Mouse (Mus musculus) heart, embryonic 13.5 days (tissue): ENCODE data around the gene Adra1b. TPM values are rescaled to one million over a fixed set of nuclear protein-coding genes. Genes with fewer than 3 reads are reported as not detected.

Experiments used
- ATAC-seq: fragments of 200-750 bp; cut with Nextera tagmentation; 2 replicates; pipeline ENCODE4 v1.8.0; 2017; ENCODE audit warnings: moderate TSS enrichment; ENCODE audit not compliant: insufficient number of reproducible peaks, low FRiP score, low TSS enrichment; ENCODE audit errors: extremely low read depth
- H3K27ac ChIP-seq: fragments of 300-500 bp; sonication (generic); replicated peaks from 2 replicates; pipeline ENCODE4 v1.5.1; 2015; ENCODE audit warnings: moderate library complexity, mild to moderate bottlenecking, inconsistent platforms
- H3K27me3 ChIP-seq: fragments of 300-500 bp; sonication (generic); replicated peaks from 2 replicates; pipeline ENCODE4 v1.6.1; 2015; ENCODE audit warnings: mild to moderate bottlenecking, inconsistent platforms
- H3K36me3 ChIP-seq: fragments of 300-500 bp; sonication (generic); 2 replicates; pipeline ENCODE4 v1.6.1; 2015; ENCODE audit warnings: mild to moderate bottlenecking, inconsistent platforms
- H3K4me1 ChIP-seq: fragments of 300-500 bp; sonication (generic); 2 replicates; pipeline ENCODE4 v1.6.1; 2015; ENCODE audit warnings: inconsistent platforms
- H3K4me2 ChIP-seq: fragments of 300-500 bp; sonication (generic); 2 replicates; pipeline ENCODE4 v1.6.1; 2015; ENCODE audit warnings: inconsistent platforms, mild to moderate bottlenecking, moderate library complexity
- H3K4me3 ChIP-seq: fragments of 300-500 bp; sonication (generic); 2 replicates; pipeline ENCODE4 v1.5.1; 2015; ENCODE audit warnings: moderate library complexity, mild to moderate bottlenecking, inconsistent platforms
- H3K9ac ChIP-seq: fragments of 300-500 bp; sonication (generic); 2 replicates; pipeline ENCODE4 v1.6.1; 2015; ENCODE audit warnings: inconsistent platforms, mild to moderate bottlenecking, moderate library complexity
- H3K9me3 ChIP-seq: fragments of 300-500 bp; sonication (generic); 2 replicates; pipeline ENCODE4 v1.6.1; 2016; ENCODE audit warnings: inconsistent platforms
- WGBS: fragments of 180-500 bp; shearing (Covaris S2); methylation state at CpG from one replicate; pipeline ENCODE4 v1.1.7; 2015; ENCODE audit warnings: mixed read lengths; 5-methylcytosine and 5-hydroxymethylcytosine counted together
- polyA plus RNA-seq: library from polyadenylated mRNA; unstranded; fragments of >200 nt; fragmentation: Nextera tagmentation; extraction: Ambion mirVana; gene quantifications from 2 replicates; pipeline ENCODE4 v1.2.1, GENCODE M21; 2015

Gene Adra1b
- 5.0 and 5.8 TPM in 2 replicates for polyA plus RNA-seq

- WGBS: 78% methylated on average over 6 of the region's 6 CpGs
These were observed at the start of gene Adra1b for GRCm38 (mm10) chr11:43901051-43901654. Gene Adra1b, minus strand, starts transcription at chr11:43901210.

GRCm38 (mm10) chr11:43950274-43950673 lies 49.3 kb upstream of the Adra1b start:
- no peak for ATAC-seq
- 81% methylated on average over 1 of the region's 1 CpGs for WGBS
- no peak overlapping the region for H3K4me2 ChIP-seq
- no peaks in the 10 kb centered on the region for H3K4me1 ChIP-seq
- H3K9ac ChIP-seq: no peak overlapping the region
- no peak overlapping the region for H3K4me3 ChIP-seq
- H3K27me3 ChIP-seq: no peaks in the 10 kb centered on the region
- no peak overlapping the region for H3K27ac ChIP-seq
- H3K9me3 ChIP-seq: no peaks in the 10 kb centered on the region
- H3K36me3 ChIP-seq: no peaks in the 10 kb centered on the region

More at GRCm38 (mm10) chr11:43901051-43901654, at the start of gene Adra1b:
- Histone ChIP-seq H3K4me3 (no peak within 1 kb of the TSS), H3K9ac (no peak within 1 kb of the TSS), H3K4me2 (no peak within 1 kb of the TSS), H3K4me1 (no peaks in the 10 kb centered on the region), H3K27me3 (no peaks in the 10 kb centered on the region), H3K9me3 (no peaks in the 10 kb centered on the region), H3K27ac (no peak within 1 kb of the TSS), H3K36me3 (no peaks in the 10 kb centered on the region)
- no peak for ATAC-seq

- H3K27me3 ChIP-seq: no peaks in the 10 kb centered on the region
- no peak overlapping the region for H3K9ac ChIP-seq
- no peaks in the 10 kb centered on the region for H3K36me3 ChIP-seq
- no peak overlapping the region for H3K4me3 ChIP-seq
- no peak overlapping the region for H3K4me2 ChIP-seq
- no peaks in the 10 kb centered on the region for H3K4me1 ChIP-seq
- H3K27ac ChIP-seq: no peak overlapping the region
- WGBS: 61% methylated on average over 2 of the region's 2 CpGs
- ATAC-seq: no peak
- H3K9me3 ChIP-seq: no peaks in the 10 kb centered on the region
These were observed 42.8 kb upstream of the Adra1b start for GRCm38 (mm10) chr11:43943781-43944180.

- WGBS: 56% methylated on average over 1 of the region's 1 CpGs
- H3K9me3 ChIP-seq: no peaks in the 10 kb centered on the region
- H3K4me1 ChIP-seq: no peaks in the 10 kb centered on the region
- H3K36me3 ChIP-seq: no peaks in the 10 kb centered on the region
- H3K4me2 ChIP-seq: no peak overlapping the region
- H3K27me3 ChIP-seq: no peaks in the 10 kb centered on the region
- no peak for ATAC-seq
- no peak overlapping the region for H3K27ac ChIP-seq
- H3K9ac ChIP-seq: no peak overlapping the region
- H3K4me3 ChIP-seq: no peak overlapping the region
These were observed 42.2 kb upstream of the Adra1b start for GRCm38 (mm10) chr11:43943167-43943566.

GRCm38 (mm10) chr11:43940501-43941202 lies 39.6 kb upstream of the Adra1b start:
- H3K4me1 ChIP-seq: no peaks in the 10 kb centered on the region
- no peaks in the 10 kb centered on the region for H3K9me3 ChIP-seq
- no peaks in the 10 kb centered on the region for H3K36me3 ChIP-seq
- H3K4me3 ChIP-seq: no peak overlapping the region
- H3K9ac ChIP-seq: no peak overlapping the region
- no peaks in the 10 kb centered on the region for H3K27me3 ChIP-seq
- no peak for ATAC-seq
- H3K27ac ChIP-seq: no peak overlapping the region
- WGBS: 78% methylated on average over 6 of the region's 6 CpGs
- H3K4me2 ChIP-seq: no peak overlapping the region

- H3K27ac ChIP-seq: no peak overlapping the region
- H3K4me1 ChIP-seq: peaks cover 6% of the 10 kb centered on the region
- H3K9me3 ChIP-seq: no peaks in the 10 kb centered on the region
- no peak overlapping the region for H3K4me3 ChIP-seq
- 86% methylated on average over 2 of the region's 2 CpGs for WGBS
- no peak overlapping the region for H3K9ac ChIP-seq
- no peaks in the 10 kb centered on the region for H3K36me3 ChIP-seq
- no peak for ATAC-seq
- H3K4me2 ChIP-seq: no peak overlapping the region
- H3K27me3 ChIP-seq: no peaks in the 10 kb centered on the region
These were observed 35.0 kb upstream of the Adra1b start for GRCm38 (mm10) chr11:43936023-43936422.

GRCm38 (mm10) chr11:43933480-43933879 lies 32.5 kb upstream of the Adra1b start:
- H3K4me2 ChIP-seq: no peak overlapping the region
- no peaks in the 10 kb centered on the region for H3K27me3 ChIP-seq
- no peak overlapping the region for H3K27ac ChIP-seq
- no peaks in the 10 kb centered on the region for H3K9me3 ChIP-seq
- peaks cover 18% of the 10 kb centered on the region for H3K4me1 ChIP-seq
- no peak overlapping the region for H3K9ac ChIP-seq
- ATAC-seq: no peak
- H3K4me3 ChIP-seq: no peak overlapping the region
- 43% methylated on average over 6 of the region's 6 CpGs for WGBS
- H3K36me3 ChIP-seq: no peaks in the 10 kb centered on the region

GRCm38 (mm10) chr11:43933000-43933399 lies 32.0 kb upstream of the Adra1b start:
- Histone ChIP-seq H3K9me3 (no peaks in the 10 kb centered on the region), H3K27me3 (no peaks in the 10 kb centered on the region), H3K9ac (no peak overlapping the region), H3K4me2 (no peak overlapping the region), H3K27ac (no peak overlapping the region), H3K36me3 (no peaks in the 10 kb centered on the region), H3K4me3 (no peak overlapping the region), H3K4me1 (peaks cover 18% of the 10 kb centered on the region)
- WGBS: 78% methylated on average over 4 of the region's 4 CpGs
- ATAC-seq: no peak

- 77% methylated on average over 2 of the region's 2 CpGs for WGBS
- Histone ChIP-seq H3K9me3 (no peaks in the 10 kb centered on the region), H3K9ac (no peak overlapping the region), H3K4me2 (no peak overlapping the region), H3K4me3 (no peak overlapping the region), H3K4me1 (peaks cover 30% of the 10 kb centered on the region), H3K27ac (no peak overlapping the region), H3K27me3 (no peaks in the 10 kb centered on the region), H3K36me3 (no peaks in the 10 kb centered on the region)
- ATAC-seq: no peak
These were observed 29.2 kb upstream of the Adra1b start for GRCm38 (mm10) chr11:43930191-43930590.

GRCm38 (mm10) chr11:43929706-43930105 lies 28.7 kb upstream of the Adra1b start:
- Histone ChIP-seq H3K27ac (no peak overlapping the region), H3K9me3 (no peaks in the 10 kb centered on the region), H3K27me3 (no peaks in the 10 kb centered on the region), H3K4me3 (no peak overlapping the region), H3K9ac (no peak overlapping the region), H3K4me2 (no peak overlapping the region), H3K4me1 (peaks cover 32% of the 10 kb centered on the region), H3K36me3 (no peaks in the 10 kb centered on the region)
- no peak for ATAC-seq
- WGBS: 43% methylated on average over 5 of the region's 5 CpGs

- H3K36me3 ChIP-seq: no peaks in the 10 kb centered on the region
- no peak; the same call in 1 of the 2 replicates for ATAC-seq
- H3K27me3 ChIP-seq: no peaks in the 10 kb centered on the region
- 22% methylated on average over 5 of the region's 5 CpGs for WGBS
- peaks cover 32% of the 10 kb centered on the region for H3K4me1 ChIP-seq
- H3K27ac ChIP-seq: no peak overlapping the region
- H3K4me3 ChIP-seq: no peak overlapping the region
- no peaks in the 10 kb centered on the region for H3K9me3 ChIP-seq
- H3K9ac ChIP-seq: no peak overlapping the region
- no peak overlapping the region for H3K4me2 ChIP-seq
These were observed 28.2 kb upstream of the Adra1b start for GRCm38 (mm10) chr11:43929178-43929577.
